Mouse (Mus musculus) liver, embryonic 14.5 days (tissue): ENCODE measurements around the gene Zfp316. TPM values are rescaled to one million over a fixed set of nuclear protein-coding genes. Genes with fewer than 3 reads are reported as not detected.

Source experiments
- ATAC-seq: fragments of 200-750 bp; cut with Nextera tagmentation; 2 replicates; pipeline ENCODE4 v1.8.0; 2017; ENCODE audit warnings: moderate number of reproducible peaks, mild to moderate bottlenecking, moderate library complexity; ENCODE audit not compliant: insufficient read depth
- DNase-seq, 3 experiments: peaks; one replicate each; pipeline ENCODE4 v3.0.0-alpha.2; 2012 to 2013; ENCODE audit warnings: low read depth in 3 of 3, low spot score in 3 of 3
- H3K27ac ChIP-seq: fragments of 300-500 bp; sonication (generic); 2 replicates; pipeline ENCODE4 v1.5.1; 2014; ENCODE audit warnings: moderate library complexity, mild to moderate bottlenecking, control low read depth, inconsistent platforms
- H3K27me3 ChIP-seq: fragments of 300-500 bp; sonication (generic); 2 replicates; pipeline ENCODE4 v1.6.1; 2014; ENCODE audit warnings: mild to moderate bottlenecking, low read length, moderate library complexity; ENCODE audit not compliant: control insufficient read depth, insufficient read depth
- H3K36me3 ChIP-seq: fragments of 300-500 bp; sonication (generic); replicated peaks from 2 replicates; pipeline ENCODE4 v1.6.1; 2014; ENCODE audit warnings: low read depth; ENCODE audit not compliant: control insufficient read depth, insufficient read depth
- H3K4me1 ChIP-seq, 2 experiments: fragments of 200-500 bp in 1 of 2; fragments of 300-500 bp in 1 of 2; sonication (generic) in 1 of 2; replicated peaks; 2 replicates each; pipeline ENCODE4 v1.6.1; 2012 to 2014; ENCODE audit warnings: antibody characterized with exemption in 1 of 2, inconsistent platforms in 1 of 2, low read length in 1 of 2; ENCODE audit not compliant: control insufficient read depth in 2 of 2, insufficient read depth in 2 of 2
- H3K4me2 ChIP-seq: fragments of 300-500 bp; sonication (generic); 2 replicates; pipeline ENCODE4 v1.6.1; 2014; ENCODE audit warnings: low read depth, mild to moderate bottlenecking, control low read depth, moderate library complexity
- H3K4me3 ChIP-seq, 2 experiments: fragments of 200-500 bp in 1 of 2; fragments of 300-500 bp in 1 of 2; sonication (generic) in 1 of 2; 2 replicates each; pipeline ENCODE4 v1.5.1; 2012 to 2014; ENCODE audit warnings: low read depth in 2 of 2, low read length in 2 of 2, mild to moderate bottlenecking in 2 of 2, control low read depth in 1 of 2, inconsistent platforms in 1 of 2, moderate library complexity in 1 of 2; ENCODE audit not compliant: insufficient read depth in 1 of 2
- H3K9ac ChIP-seq: fragments of 300-500 bp; sonication (generic); replicated peaks from 2 replicates; pipeline ENCODE4 v1.6.1; 2014; ENCODE audit warnings: mild to moderate bottlenecking, control low read depth, moderate library complexity
- H3K9me3 ChIP-seq: fragments of 300-500 bp; sonication (generic); 2 replicates; pipeline ENCODE4 v1.6.1; 2016; ENCODE audit warnings: low read length, mixed read lengths; ENCODE audit not compliant: control insufficient read depth
- CTCF ChIP-seq: IDR thresholded peaks from 2 replicates; pipeline ENCODE4 v1.5.1; 2016; ENCODE audit warnings: antibody characterized with exemption, low read depth, control low read depth
- EP300 ChIP-seq: IDR thresholded peaks from 2 replicates; pipeline ENCODE4 v1.6.1; 2016; ENCODE audit warnings: antibody characterized with exemption, low read depth
- WGBS: fragments of 180-500 bp; shearing (Covaris S2); extraction: QIAGEN DNeasy Blood & Tissue Kit; methylation state at CpG from one replicate; pipeline ENCODE4 v1.1.7; 2014; ENCODE audit not compliant: insufficient replicate concordance; 5-methylcytosine and 5-hydroxymethylcytosine counted together
- polyA plus RNA-seq, 2 experiments: library from polyadenylated mRNA; depleted of rRNA in 1 of 2; stranded (reverse) in 1 of 2; unstranded in 1 of 2; fragments of >200 nt; fragmentation: Nextera tagmentation in 1 of 2; extraction: Ambion mirVana in 1 of 2; gene quantifications; 2 replicates each; pipeline versions ENCODE4 v1.2.1 to v1.2.3; 2012 to 2014

Gene Zfp316
- polyA plus RNA-seq, 2 experiments = 0.05 to 0.33 TPM

DNA sequence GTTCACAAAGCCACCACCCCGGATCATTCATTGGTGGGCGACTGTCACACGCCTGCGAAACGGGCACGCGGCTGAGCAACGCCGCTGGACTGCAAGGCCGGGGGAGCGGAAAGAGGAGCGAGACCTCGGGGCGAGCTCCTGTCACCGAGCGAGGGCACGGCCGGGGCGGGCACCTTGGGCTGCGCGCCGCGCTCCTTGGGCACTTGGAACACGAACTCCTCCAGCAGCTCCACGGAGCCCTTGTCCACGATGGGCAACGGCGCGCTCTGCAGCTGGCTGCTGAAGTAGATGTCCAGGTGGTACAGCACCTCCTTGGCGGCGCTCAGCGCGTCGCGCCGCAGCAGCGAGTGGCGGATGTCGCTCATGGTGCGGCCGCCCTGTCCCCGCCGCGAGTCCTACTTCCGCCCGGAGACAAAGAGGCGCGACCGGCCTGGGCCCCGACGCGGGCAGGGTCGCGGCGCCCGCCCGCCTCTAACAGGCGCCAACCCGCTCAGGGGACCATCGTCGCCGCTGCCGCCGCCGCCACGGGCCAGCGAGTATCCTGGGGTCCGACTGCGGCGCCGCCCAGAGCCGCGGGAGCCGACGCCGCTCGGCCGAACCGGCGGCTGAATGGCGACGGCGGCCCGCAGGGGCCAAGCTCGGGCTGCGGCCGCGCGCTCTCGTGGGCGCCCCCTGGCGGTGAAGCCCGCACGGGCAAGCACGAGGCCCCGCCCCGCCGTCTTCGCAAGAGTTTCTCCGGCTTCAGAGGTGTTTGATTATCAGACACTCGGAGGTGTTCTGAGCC lies 45.1 kb upstream of the Zfp316 start, which contains the start of gene E130309D02Rik:
E130309D02Rik (minus strand) TSS at position 631 of the 784 bp plus-strand sequence.
- no peaks in the 10 kb centered on the region for H3K27me3 ChIP-seq
- no peak for TF ChIP-seq EP300
- TF ChIP-seq CTCF = peak; percentile 77
- H3K4me3 ChIP-seq = peak within 1 kb of the TSS; percentile 75 to 92
- H3K4me2 ChIP-seq = peak within 1 kb of the TSS; percentile 89
- H3K9ac ChIP-seq = peak within 1 kb of the TSS; percentile 74
- H3K36me3 ChIP-seq = peaks cover 20% of the 10 kb centered on the region
- under 1% methylated on average over 97 of the region's 101 CpGs for WGBS
- peak; percentile 65 to 72 (median 72) for DNase-seq
- H3K9me3 ChIP-seq = no peaks in the 10 kb centered on the region
- peak within 1 kb of the TSS; percentile 30 for H3K27ac ChIP-seq
- peak; percentile 87 for ATAC-seq
- peaks cover 3 to 13% of the 10 kb centered on the region in 2 experiments; a peak in 3 of 4 replicates for H3K4me1 ChIP-seq

DNA sequence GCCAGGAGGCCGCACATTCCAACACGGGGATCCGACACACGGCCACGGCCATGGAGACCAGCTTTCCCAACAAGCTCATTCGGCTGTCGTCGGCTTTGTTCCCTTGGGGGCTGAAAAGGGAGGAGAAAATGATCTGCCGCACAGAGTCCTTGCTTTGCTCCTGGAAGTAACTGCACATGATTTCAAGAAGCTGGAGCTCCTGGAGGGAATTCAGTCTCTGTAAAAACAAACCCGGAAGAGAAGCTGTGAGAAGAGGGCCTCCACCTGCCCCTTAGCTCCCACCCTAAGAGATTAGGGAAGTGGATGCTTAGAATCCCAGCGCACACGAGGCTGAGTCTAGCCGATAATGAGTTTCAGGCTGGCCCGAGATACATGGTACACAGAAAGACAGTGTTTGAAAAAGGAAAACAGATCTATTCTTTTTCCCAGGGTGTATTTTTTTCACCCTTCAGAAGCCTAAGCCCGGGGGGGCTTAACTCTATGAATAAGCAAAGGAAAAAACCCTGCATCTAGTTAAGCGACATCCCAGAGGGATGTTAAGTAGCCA lies 44.4 kb upstream of the Zfp316 start:
- no peaks in the 10 kb centered on the region for H3K9me3 ChIP-seq
- peak overlapping the region; percentile 89 for H3K4me2 ChIP-seq
- H3K9ac ChIP-seq = peak overlapping the region; percentile 74
- H3K4me3 ChIP-seq = peak overlapping the region; percentile 75 to 92
- ATAC-seq (peak; percentile 56; the same call in 1 of the 2 replicates), DNase-seq (peak; percentile 25 to 46 (median 37))
- peaks cover 3 to 13% of the 10 kb centered on the region in 2 experiments; a peak in 3 of 4 replicates for H3K4me1 ChIP-seq
- peak overlapping the region; percentile 30 for H3K27ac ChIP-seq
- H3K36me3 ChIP-seq = peaks cover 26% of the 10 kb centered on the region
- 7% methylated on average over 16 of the region's 16 CpGs for WGBS
- no peak for TF ChIP-seq EP300
- TF ChIP-seq CTCF = no peak
- no peaks in the 10 kb centered on the region for H3K27me3 ChIP-seq

DNA sequence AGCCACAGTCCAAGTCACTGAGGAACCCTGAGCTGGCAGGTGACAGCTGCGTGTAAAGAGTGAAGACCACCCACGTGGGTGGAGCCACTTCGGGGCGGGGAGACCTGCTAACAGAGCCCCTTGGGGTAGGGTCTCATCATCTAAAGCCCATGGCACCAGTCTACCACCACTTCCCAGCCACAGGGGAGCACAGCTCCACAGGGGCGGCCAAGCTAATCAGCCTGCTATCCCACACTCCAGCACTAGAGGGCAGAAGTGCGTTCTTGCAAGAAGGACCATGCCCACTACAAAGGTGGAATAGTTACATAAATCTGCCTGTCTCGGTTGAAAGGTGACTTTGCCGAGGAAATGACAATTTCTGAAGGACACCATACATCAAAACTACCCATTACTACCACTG lies 42.1 kb upstream of the Zfp316 start:
- WGBS = 54% methylated on average over 8 of the region's 8 CpGs
- ATAC-seq (no peak), DNase-seq (peak; percentile 64 to 70 (median 65))
- H3K4me2 ChIP-seq = no peak overlapping the region
- no peak overlapping the region for H3K27ac ChIP-seq
- peaks cover 3 to 13% of the 10 kb centered on the region in 2 experiments; a peak in 3 of 4 replicates for H3K4me1 ChIP-seq
- no peaks in the 10 kb centered on the region for H3K9me3 ChIP-seq
- H3K9ac ChIP-seq = no peak overlapping the region
- no peaks in the 10 kb centered on the region for H3K27me3 ChIP-seq
- no peak overlapping the region for H3K4me3 ChIP-seq
- peak; percentile 97 for TF ChIP-seq CTCF
- TF ChIP-seq EP300 = no peak
- H3K36me3 ChIP-seq = peaks cover 41% of the 10 kb centered on the region

DNA sequence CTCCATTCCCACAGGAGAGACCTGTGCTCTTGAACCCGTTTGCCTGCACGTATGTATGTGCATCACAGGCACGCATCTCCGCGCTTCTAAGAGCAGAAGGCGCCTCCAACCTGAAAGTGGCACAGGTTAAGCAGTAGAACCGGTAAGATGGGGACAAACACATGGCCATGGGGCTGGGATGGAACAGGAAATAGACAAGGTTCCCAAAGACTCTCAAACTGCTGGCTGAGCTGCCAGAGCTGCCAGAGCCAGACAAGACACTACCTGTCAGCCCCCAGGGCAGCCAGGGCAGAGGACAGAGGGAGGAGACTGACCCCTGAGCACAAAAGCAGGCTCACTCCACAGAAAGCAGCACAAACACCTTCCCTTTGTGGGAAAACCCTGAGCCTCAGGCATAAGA lies 40.1 kb upstream of the Zfp316 start:
- WGBS = 88% methylated on average over 7 of the region's 7 CpGs
- H3K9ac ChIP-seq = no peak overlapping the region

DNA sequence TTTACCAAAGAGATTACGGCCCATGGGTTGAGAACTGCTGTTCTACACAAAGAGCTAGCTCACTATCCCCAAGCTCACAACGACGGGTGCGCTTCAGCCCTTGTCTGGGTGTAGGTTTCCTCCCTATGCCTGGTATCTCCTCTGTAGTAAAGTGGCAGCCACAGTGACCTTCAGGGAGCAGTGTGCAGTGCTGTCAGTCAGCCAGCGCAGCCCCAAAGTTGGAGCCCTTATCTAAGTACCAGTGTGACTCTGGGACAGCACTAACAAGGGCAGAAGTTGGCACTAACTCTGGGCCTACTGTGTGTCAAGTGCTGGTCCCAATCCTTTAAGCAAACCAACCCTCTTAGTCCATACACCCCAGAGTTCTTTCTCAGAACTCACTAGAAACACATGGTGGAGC lies 39.0 kb upstream of the Zfp316 start:
- TF ChIP-seq CTCF (no peak), EP300 (no peak)
- Histone ChIP-seq H3K4me1 (peaks cover under 1 to 10% of the 10 kb centered on the region in 2 experiments; a peak in 3 of 4 replicates), H3K27me3 (no peaks in the 10 kb centered on the region), H3K36me3 (peaks cover 55% of the 10 kb centered on the region), H3K9ac (no peak overlapping the region), H3K4me2 (no peak overlapping the region), H3K27ac (no peak overlapping the region), H3K9me3 (no peaks in the 10 kb centered on the region), H3K4me3 (no peak overlapping the region)
- WGBS = 87% methylated on average over 5 of the region's 5 CpGs
- DNase-seq = no peak
- no peak for ATAC-seq

More for the DNA sequence above, 40.1 kb upstream of the Zfp316 start:
- H3K4me3 ChIP-seq = no peak overlapping the region
- H3K27me3 ChIP-seq = no peaks in the 10 kb centered on the region
- no peak overlapping the region for H3K27ac ChIP-seq
- H3K4me2 ChIP-seq = no peak overlapping the region
- no peak for DNase-seq
- peaks cover 3 to 10% of the 10 kb centered on the region in 2 experiments; a peak in 3 of 4 replicates for H3K4me1 ChIP-seq
- TF ChIP-seq EP300 (no peak), CTCF (no peak)
- no peak for ATAC-seq
- peaks cover 55% of the 10 kb centered on the region for H3K36me3 ChIP-seq
- no peaks in the 10 kb centered on the region for H3K9me3 ChIP-seq
